Mouse (Mus musculus) liver (tissue): ENCODE results near the gene Grem1.

Experiments
- DNase-seq: peaks from one replicate; pipeline ENCODE4 v3.0.0-alpha.2; 2020; ENCODE audit warnings: mixed read lengths

Grem1 gene

GRCm38 (mm10) chr2:113758311-113759161, at the start of gene Grem1:
Grem1 (minus strand) TSS chr2:113758646.
- DNase-seq, result no peak

GRCm38 (mm10) chr2:113807640-113808039, 49.2 kb upstream of the Grem1 start:
- DNase-seq, result peak; percentile 55

- DNase-seq, result no peak
Observed at GRCm38 (mm10) chr2:113806851-113807577, 48.6 kb upstream of the Grem1 start.

GRCm38 (mm10) chr2:113805765-113806164, 47.3 kb upstream of the Grem1 start:
- no peak for DNase-seq

- DNase-seq, result no peak
Observed at GRCm38 (mm10) chr2:113803753-113804152, 45.3 kb upstream of the Grem1 start.

- no peak for DNase-seq
Observed at GRCm38 (mm10) chr2:113800846-113801245, 42.4 kb upstream of the Grem1 start.

- DNase-seq, result no peak
Observed at GRCm38 (mm10) chr2:113798605-113799004, 40.2 kb upstream of the Grem1 start.

GRCm38 (mm10) chr2:113795186-113795585, 36.7 kb upstream of the Grem1 start:
- DNase-seq, result no peak

GRCm38 (mm10) chr2:113793521-113793920, 35.1 kb upstream of the Grem1 start:
- DNase-seq, result no peak

- DNase-seq, result no peak
Observed at GRCm38 (mm10) chr2:113788821-113789387, 30.5 kb upstream of the Grem1 start.

GRCm38 (mm10) chr2:113787882-113788281, 29.4 kb upstream of the Grem1 start:
- DNase-seq, result no peak

- no peak for DNase-seq
Observed at GRCm38 (mm10) chr2:113784851-113785250, 26.4 kb upstream of the Grem1 start.

GRCm38 (mm10) chr2:113781521-113781920, 23.1 kb upstream of the Grem1 start:
- no peak for DNase-seq

- no peak for DNase-seq
Observed at GRCm38 (mm10) chr2:113781107-113781506, 22.7 kb upstream of the Grem1 start.

GRCm38 (mm10) chr2:113779336-113779735, 20.9 kb upstream of the Grem1 start:
- no peak for DNase-seq

- no peak for DNase-seq
Observed at GRCm38 (mm10) chr2:113778036-113778435, 19.6 kb upstream of the Grem1 start.

- DNase-seq, result no peak
Observed at GRCm38 (mm10) chr2:113776297-113776696, 17.9 kb upstream of the Grem1 start.

GRCm38 (mm10) chr2:113774150-113774805, 15.8 kb upstream of the Grem1 start:
- no peak for DNase-seq

- DNase-seq, result no peak
Observed at GRCm38 (mm10) chr2:113768541-113769303, 10.3 kb upstream of the Grem1 start.

- DNase-seq, result peak; percentile 32
Observed at GRCm38 (mm10) chr2:113765885-113766284, 7.4 kb upstream of the Grem1 start.

GRCm38 (mm10) chr2:113764968-113765367, 6.5 kb upstream of the Grem1 start:
- DNase-seq, result no peak
